Mouse (Mus musculus) limb, embryonic 14.5 days (tissue): ENCODE measurements around the gene Ube2d1. TPM values are rescaled to one million over a fixed set of nuclear protein-coding genes. Genes with fewer than 3 reads are reported as not detected.

Source experiments
- ATAC-seq: fragments of 200-750 bp; cut with Nextera tagmentation; 2 replicates; pipeline ENCODE4 v1.8.0; 2017; ENCODE audit warnings: low read depth, moderate number of reproducible peaks, moderate TSS enrichment; ENCODE audit not compliant: low FRiP score
- DNase-seq: peaks from one replicate; pipeline ENCODE4 v3.0.0-alpha.2; 2015; ENCODE audit warnings: low spot score
- H3K27ac ChIP-seq: fragments of 300-500 bp; sonication (generic); replicated peaks from 2 replicates; pipeline ENCODE4 v1.5.1; 2014; ENCODE audit warnings: low read depth, mild to moderate bottlenecking, low read length, moderate library complexity, mixed read lengths
- H3K27me3 ChIP-seq: fragments of 300-500 bp; sonication (generic); 2 replicates; pipeline ENCODE4 v1.6.1; 2014; ENCODE audit warnings: low read length, mixed read lengths; ENCODE audit not compliant: control insufficient read depth, insufficient read depth
- H3K36me3 ChIP-seq: fragments of 300-500 bp; sonication (generic); 2 replicates; pipeline ENCODE4 v1.6.1; 2014; ENCODE audit warnings: mild to moderate bottlenecking, low read length, moderate library complexity, mixed read lengths; ENCODE audit not compliant: control insufficient read depth, insufficient read depth
- H3K4me1 ChIP-seq: fragments of 300-500 bp; sonication (generic); 2 replicates; pipeline ENCODE4 v1.6.1; 2014; ENCODE audit warnings: antibody characterized with exemption, low read length, mixed read lengths; ENCODE audit not compliant: control insufficient read depth, insufficient read depth
- H3K4me2 ChIP-seq: fragments of 300-500 bp; sonication (generic); replicated peaks from 2 replicates; pipeline ENCODE4 v1.6.1; 2014; ENCODE audit warnings: low read depth, mild to moderate bottlenecking, low read length, moderate library complexity; ENCODE audit not compliant: severe bottlenecking
- H3K4me3 ChIP-seq: fragments of 300-500 bp; sonication (generic); replicated peaks from 2 replicates; pipeline ENCODE4 v1.5.1; 2014; ENCODE audit warnings: low read length
- H3K9ac ChIP-seq: fragments of 300-500 bp; sonication (generic); 2 replicates; pipeline ENCODE4 v1.6.1; 2014; ENCODE audit warnings: mild to moderate bottlenecking, low read depth, low read length, moderate library complexity; ENCODE audit not compliant: severe bottlenecking
- H3K9me3 ChIP-seq: fragments of 300-500 bp; sonication (generic); 2 replicates; pipeline ENCODE4 v1.6.1; 2016; ENCODE audit warnings: low read length; ENCODE audit not compliant: control insufficient read depth
- POLR2A ChIP-seq: fragments of 200-500 bp; IDR thresholded peaks from 2 replicates; pipeline ENCODE4 v1.8.0; 2012; ENCODE audit warnings: inconsistent platforms, mild to moderate bottlenecking, moderate library complexity, borderline replicate concordance; ENCODE audit not compliant: insufficient read depth, insufficient read length; ENCODE audit errors: extremely low read depth
- WGBS: fragments of 180-500 bp; shearing (Covaris S2); extraction: QIAGEN DNeasy Blood & Tissue Kit; methylation state at CpG from one replicate; pipeline ENCODE4 v1.1.7; 2014; 5-methylcytosine and 5-hydroxymethylcytosine counted together
- polyA plus RNA-seq, 2 experiments: library from polyadenylated mRNA; depleted of rRNA in 1 of 2; stranded (reverse) in 1 of 2; unstranded in 1 of 2; fragments of >200 nt; fragmentation: Nextera tagmentation in 1 of 2; extraction: Ambion mirVana in 1 of 2; gene quantifications; 2 replicates each; pipeline versions ENCODE4 v1.2.1 to v1.2.3; 2012 to 2014

The Ube2d1 gene
- polyA plus RNA-seq, 2 experiments, result 76.3 to 89.5 TPM

DNA sequence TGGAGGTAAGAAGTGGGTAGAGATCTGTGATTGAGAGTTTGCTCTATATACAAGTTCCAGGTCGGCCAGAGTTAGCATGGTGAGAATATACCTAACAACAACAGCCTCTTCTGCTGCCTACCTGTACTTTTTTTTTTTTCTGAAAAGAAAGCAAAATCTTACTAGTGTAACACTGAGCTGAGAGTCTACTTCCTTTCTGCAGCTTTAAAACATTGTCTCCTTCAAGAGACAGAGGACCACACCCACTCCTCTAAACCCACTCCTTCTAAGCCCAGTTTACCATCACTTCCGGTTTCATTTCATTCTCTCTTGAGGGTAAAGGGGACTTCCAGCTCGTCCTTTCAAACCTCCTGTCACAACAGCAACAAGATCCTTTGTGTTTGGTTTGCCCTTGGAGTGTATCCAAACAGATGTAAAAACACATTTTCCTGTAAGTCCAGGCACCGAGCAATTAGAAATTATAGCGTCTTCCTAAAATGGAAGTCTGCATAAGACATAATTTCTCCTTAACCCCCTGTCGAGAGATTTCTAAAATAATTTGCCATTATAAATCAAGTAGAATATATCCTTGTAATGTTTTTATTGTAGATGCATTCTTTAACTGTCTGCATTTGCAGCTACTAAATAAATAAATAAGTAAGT lies 45.5 kb downstream of the Ube2d1 start:
- H3K4me3 ChIP-seq, result no peak overlapping the region
- H3K9ac ChIP-seq, result no peak overlapping the region
- H3K9me3 ChIP-seq, result no peaks in the 10 kb centered on the region
- peaks cover 13% of the 10 kb centered on the region for H3K36me3 ChIP-seq
- 59% methylated on average over 6 of the region's 6 CpGs for WGBS
- no peak for ATAC-seq
- no peak overlapping the region for H3K27ac ChIP-seq
- peaks cover 5% of the 10 kb centered on the region; the same call in 1 of the 2 replicates for H3K4me1 ChIP-seq
- DNase-seq, result no peak
- H3K4me2 ChIP-seq, result no peak overlapping the region
- TF ChIP-seq POLR2A, result no peak
- H3K27me3 ChIP-seq, result no peaks in the 10 kb centered on the region

DNA sequence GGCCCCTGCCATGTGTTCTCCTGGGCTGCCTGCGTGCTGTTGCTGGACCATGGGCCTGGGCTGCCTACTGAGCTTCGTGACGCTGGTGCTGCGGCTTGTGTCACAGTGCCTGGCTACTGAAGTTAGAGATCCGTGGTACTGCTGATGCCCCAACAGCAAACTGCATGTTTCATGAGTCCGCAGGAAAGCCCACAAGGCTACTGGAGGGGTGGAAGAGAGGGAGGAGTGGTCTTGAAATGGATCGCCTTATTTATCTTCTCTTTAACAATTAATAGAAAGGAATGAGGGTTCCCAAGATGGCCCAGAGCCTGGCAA lies 46.9 kb downstream of the Ube2d1 start, which contains the start of gene Tfam:
Gene Tfam, minus strand, starts transcription at position 41 of the 315 bp plus-strand sequence.
- Histone ChIP-seq H3K4me2 (peak within 1 kb of the TSS; percentile 67), H3K9me3 (no peaks in the 10 kb centered on the region), H3K4me1 (peaks cover 5% of the 10 kb centered on the region; the same call in 1 of the 2 replicates), H3K4me3 (peak within 1 kb of the TSS; percentile 88), H3K27ac (peak within 1 kb of the TSS; percentile 63), H3K9ac (peak within 1 kb of the TSS; percentile 82), H3K36me3 (peaks cover 26% of the 10 kb centered on the region), H3K27me3 (no peaks in the 10 kb centered on the region)
- no peak for ATAC-seq
- TF ChIP-seq POLR2A, result no peak
- 2% methylated on average over 7 of the region's 7 CpGs for WGBS
- DNase-seq, result no peak

DNA sequence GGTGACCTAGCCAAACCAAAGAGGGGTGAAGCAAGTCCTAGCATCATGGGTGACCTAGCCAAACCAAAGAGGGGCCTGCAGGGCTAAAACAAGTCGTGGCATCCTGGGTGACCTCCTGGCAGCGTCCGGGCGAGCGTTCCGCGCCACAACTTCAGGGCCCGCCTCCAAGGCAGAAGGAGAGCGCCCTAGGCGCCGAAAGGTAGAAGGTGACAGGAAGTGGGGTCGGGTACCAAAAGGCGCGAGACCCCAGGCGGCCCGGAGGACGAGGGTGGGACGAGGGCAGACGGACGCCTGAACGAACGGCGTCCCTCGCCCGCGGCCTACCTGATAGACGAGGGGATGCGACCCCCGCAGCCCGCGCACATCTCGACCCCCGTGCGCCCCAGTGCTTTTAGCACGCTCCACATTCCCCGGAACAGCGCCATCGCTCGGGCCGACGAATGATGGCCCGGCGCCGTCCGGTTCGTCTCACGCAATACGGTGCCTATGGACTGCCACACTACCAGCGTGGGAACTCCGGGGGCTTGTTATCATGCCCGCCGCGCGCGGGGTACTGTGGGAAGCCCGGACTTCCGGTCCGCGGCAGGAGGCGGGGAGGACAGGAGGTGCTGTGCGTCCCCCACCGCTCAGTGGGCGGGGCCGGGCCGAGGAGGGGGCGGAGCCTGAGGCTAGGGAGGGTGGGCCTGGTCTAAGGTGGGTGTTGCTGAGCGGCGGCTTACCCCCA lies 47.4 kb downstream of the Ube2d1 start:
- H3K4me2 ChIP-seq, result peak overlapping the region; percentile 67
- H3K9me3 ChIP-seq, result no peaks in the 10 kb centered on the region
- H3K4me1 ChIP-seq, result peaks cover 5% of the 10 kb centered on the region; the same call in 1 of the 2 replicates
- ATAC-seq, result peak; percentile 99
- H3K36me3 ChIP-seq, result peaks cover 30% of the 10 kb centered on the region
- peak overlapping the region; percentile 88 for H3K4me3 ChIP-seq
- peak; percentile 92 for DNase-seq
- H3K27me3 ChIP-seq, result no peaks in the 10 kb centered on the region
- peak; percentile 39; the same call in 1 of the 2 replicates for TF ChIP-seq POLR2A
- H3K27ac ChIP-seq, result peak overlapping the region; percentile 63
- WGBS, result under 1% methylated on average over 66 of the region's 68 CpGs
- peak overlapping the region; percentile 82 for H3K9ac ChIP-seq

DNA sequence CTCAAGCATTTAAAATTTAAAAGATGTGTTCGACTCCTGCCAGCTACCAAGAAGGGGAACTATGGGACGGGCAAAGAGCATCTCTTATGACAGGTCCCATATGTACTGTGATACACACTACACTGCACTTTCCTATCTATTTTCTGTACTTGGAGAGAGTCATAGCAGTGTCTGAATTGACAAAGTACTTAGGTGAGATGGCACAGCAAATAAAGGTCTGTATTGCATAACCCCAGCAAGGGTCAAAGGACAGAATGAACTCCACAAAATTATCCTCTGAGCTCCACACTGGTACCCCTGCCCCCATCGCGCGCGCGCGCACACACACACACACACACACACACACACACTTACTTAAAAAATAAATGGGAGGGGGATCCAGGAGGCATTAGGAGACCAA lies 51.0 kb downstream of the Ube2d1 start:
- Histone ChIP-seq H3K4me3 (no peak overlapping the region), H3K4me1 (peaks cover 5% of the 10 kb centered on the region; the same call in 1 of the 2 replicates), H3K9ac (no peak overlapping the region), H3K4me2 (no peak overlapping the region), H3K27ac (no peak overlapping the region), H3K27me3 (no peaks in the 10 kb centered on the region), H3K36me3 (peaks cover 58% of the 10 kb centered on the region), H3K9me3 (no peaks in the 10 kb centered on the region)
- ATAC-seq (no peak), DNase-seq (no peak)
- no peak for TF ChIP-seq POLR2A
- WGBS, result 94% methylated on average over 8 of the region's 8 CpGs

DNA sequence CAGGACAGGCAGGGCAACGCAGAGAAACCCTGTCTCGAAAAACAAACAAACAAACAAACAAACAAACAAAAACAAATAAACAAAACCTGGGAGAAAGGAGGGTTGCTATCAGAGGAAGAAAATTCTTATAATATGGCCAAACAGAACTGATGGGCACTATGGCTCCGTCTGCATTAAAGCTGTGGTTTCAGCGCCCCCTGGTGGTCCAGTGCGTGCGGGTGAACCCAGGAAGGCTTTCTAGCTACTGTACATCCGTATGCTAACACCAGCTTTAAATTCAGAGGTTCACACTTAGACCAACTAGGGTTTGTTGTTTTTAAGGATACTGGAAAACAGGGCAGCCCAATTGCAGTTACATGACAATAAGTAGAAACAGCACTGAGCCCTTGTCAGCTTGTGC lies 59.2 kb downstream of the Ube2d1 start:
- DNase-seq (peak; percentile 77), ATAC-seq (no peak)
- no peaks in the 10 kb centered on the region for H3K27me3 ChIP-seq
- H3K9ac ChIP-seq, result no peak overlapping the region
- no peaks in the 10 kb centered on the region for H3K9me3 ChIP-seq
- H3K4me2 ChIP-seq, result no peak overlapping the region
- peaks cover 64% of the 10 kb centered on the region for H3K36me3 ChIP-seq
- no peak for TF ChIP-seq POLR2A
- no peak overlapping the region for H3K27ac ChIP-seq
- H3K4me3 ChIP-seq, result no peak overlapping the region
- H3K4me1 ChIP-seq, result no peaks in the 10 kb centered on the region
- 37% methylated on average over 7 of the region's 7 CpGs for WGBS
